Mouse (Mus musculus): ENCODE data around the gene Cacng1.

Gene Cacng1

DNA sequence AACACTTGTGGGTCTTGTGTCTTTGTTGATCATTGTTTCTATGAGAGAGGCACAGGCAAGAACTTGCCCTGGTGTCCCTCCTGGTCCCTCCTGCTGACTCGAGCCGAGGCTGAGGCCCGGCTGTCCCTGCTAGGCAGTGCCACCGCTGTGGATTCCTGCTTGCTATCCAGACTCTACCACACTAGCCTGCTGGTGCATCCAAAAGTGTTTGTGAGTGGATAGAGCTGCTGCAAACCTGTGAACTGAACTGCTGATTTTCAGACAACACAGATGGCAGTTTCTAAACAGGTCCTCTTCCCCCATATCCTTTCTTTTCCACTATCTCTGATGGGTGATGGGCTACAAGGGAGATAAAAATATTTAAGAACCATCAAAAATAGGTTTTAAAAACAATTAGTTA is 60.8 kb downstream of the Cacng1 start:
- no peak for DNase-seq (ENCODE audit: low spot score)
